Mouse (Mus musculus) limb, embryonic 14.5 days (tissue): ENCODE results near the gene Reg1. TPM values are rescaled to one million over a fixed set of nuclear protein-coding genes. Genes with fewer than 3 reads are reported as not detected.
"Not testable (repeated sequence)": the region's sequence is repeated elsewhere in the genome, so short reads cannot be mapped to it uniquely, and the experiment has no call there.

Experiments
- ATAC-seq: fragments of 200-750 bp; cut with Nextera tagmentation; 2 replicates; pipeline ENCODE4 v1.8.0; 2017; ENCODE audit warnings: low read depth, moderate number of reproducible peaks, moderate TSS enrichment; ENCODE audit not compliant: low FRiP score
- DNase-seq: peaks from one replicate; pipeline ENCODE4 v3.0.0-alpha.2; 2015; ENCODE audit warnings: low spot score
- H3K27ac ChIP-seq: fragments of 300-500 bp; sonication (generic); replicated peaks from 2 replicates; pipeline ENCODE4 v1.5.1; 2014; ENCODE audit warnings: low read depth, mild to moderate bottlenecking, low read length, moderate library complexity, mixed read lengths
- H3K27me3 ChIP-seq: fragments of 300-500 bp; sonication (generic); 2 replicates; pipeline ENCODE4 v1.6.1; 2014; ENCODE audit warnings: low read length, mixed read lengths; ENCODE audit not compliant: control insufficient read depth, insufficient read depth
- H3K36me3 ChIP-seq: fragments of 300-500 bp; sonication (generic); 2 replicates; pipeline ENCODE4 v1.6.1; 2014; ENCODE audit warnings: mild to moderate bottlenecking, low read length, moderate library complexity, mixed read lengths; ENCODE audit not compliant: control insufficient read depth, insufficient read depth
- H3K4me1 ChIP-seq: fragments of 300-500 bp; sonication (generic); 2 replicates; pipeline ENCODE4 v1.6.1; 2014; ENCODE audit warnings: antibody characterized with exemption, low read length, mixed read lengths; ENCODE audit not compliant: control insufficient read depth, insufficient read depth
- H3K4me2 ChIP-seq: fragments of 300-500 bp; sonication (generic); replicated peaks from 2 replicates; pipeline ENCODE4 v1.6.1; 2014; ENCODE audit warnings: low read depth, mild to moderate bottlenecking, low read length, moderate library complexity; ENCODE audit not compliant: severe bottlenecking
- H3K4me3 ChIP-seq: fragments of 300-500 bp; sonication (generic); replicated peaks from 2 replicates; pipeline ENCODE4 v1.5.1; 2014; ENCODE audit warnings: low read length
- H3K9ac ChIP-seq: fragments of 300-500 bp; sonication (generic); 2 replicates; pipeline ENCODE4 v1.6.1; 2014; ENCODE audit warnings: mild to moderate bottlenecking, low read depth, low read length, moderate library complexity; ENCODE audit not compliant: severe bottlenecking
- H3K9me3 ChIP-seq: fragments of 300-500 bp; sonication (generic); 2 replicates; pipeline ENCODE4 v1.6.1; 2016; ENCODE audit warnings: low read length; ENCODE audit not compliant: control insufficient read depth
- POLR2A ChIP-seq: fragments of 200-500 bp; IDR thresholded peaks from 2 replicates; pipeline ENCODE4 v1.8.0; 2012; ENCODE audit warnings: inconsistent platforms, mild to moderate bottlenecking, moderate library complexity, borderline replicate concordance; ENCODE audit not compliant: insufficient read depth, insufficient read length; ENCODE audit errors: extremely low read depth
- WGBS: fragments of 180-500 bp; shearing (Covaris S2); extraction: QIAGEN DNeasy Blood & Tissue Kit; methylation state at CpG from one replicate; pipeline ENCODE4 v1.1.7; 2014; 5-methylcytosine and 5-hydroxymethylcytosine counted together
- polyA plus RNA-seq, 2 experiments: library from polyadenylated mRNA; depleted of rRNA in 1 of 2; stranded (reverse) in 1 of 2; unstranded in 1 of 2; fragments of >200 nt; fragmentation: Nextera tagmentation in 1 of 2; extraction: Ambion mirVana in 1 of 2; gene quantifications; 2 replicates each; pipeline versions ENCODE4 v1.2.1 to v1.2.3; 2012 to 2014

Gene Reg1
- polyA plus RNA-seq (2012; rRNA removed): 0.19 TPM in 1 of 2 replicates, not detected in the other
- polyA plus RNA-seq (2014; fragmentation: Nextera tagmentation; extraction: Ambion mirVana): not detected in 2 replicates

GRCm38 (mm10) chr6:78422411-78422810 is at the start of gene Reg1:
TSS of gene Reg1 (plus strand) at chr6:78422711.
- not testable (repeated sequence) for DNase-seq, H3K4me2 ChIP-seq, H3K9ac ChIP-seq, H3K4me3 ChIP-seq, ATAC-seq, H3K36me3 ChIP-seq, H3K27ac ChIP-seq, H3K9me3 ChIP-seq, H3K27me3 ChIP-seq, H3K4me1 ChIP-seq

- ATAC-seq: no peak
- H3K27me3 ChIP-seq: no peaks in the 10 kb centered on the region
Measured at GRCm38 (mm10) chr6:78378765-78379164, 43.7 kb upstream of the Reg1 start, which contains the start of gene Reg3d. TSS of gene Reg3d (minus strand) at chr6:78378865.

GRCm38 (mm10) chr6:78380409-78380808 is 42.1 kb upstream of the Reg1 start, which contains the start of gene Reg3a:
TSS of gene Reg3a (plus strand) at chr6:78380709.
- Histone ChIP-seq H3K27me3 (no peaks in the 10 kb centered on the region), H3K27ac (no peak within 1 kb of the TSS), H3K4me3 (no peak within 1 kb of the TSS), H3K9ac (no peak within 1 kb of the TSS), H3K4me1 (no peaks in the 10 kb centered on the region), H3K36me3 (no peaks in the 10 kb centered on the region), H3K9me3 (no peaks in the 10 kb centered on the region), H3K4me2 (no peak within 1 kb of the TSS)
- TF ChIP-seq POLR2A: no peak
- no peak for ATAC-seq
- DNase-seq: no peak

More at GRCm38 (mm10) chr6:78378765-78379164, 43.7 kb upstream of the Reg1 start, which contains the start of gene Reg3d:
- Histone ChIP-seq H3K9ac (no peak within 1 kb of the TSS), H3K27ac (no peak within 1 kb of the TSS), H3K36me3 (no peaks in the 10 kb centered on the region), H3K9me3 (no peaks in the 10 kb centered on the region), H3K4me2 (no peak within 1 kb of the TSS), H3K4me3 (no peak within 1 kb of the TSS), H3K4me1 (no peaks in the 10 kb centered on the region)
- TF ChIP-seq POLR2A: no peak
- 69% methylated on average over 2 of the region's 2 CpGs for WGBS
- DNase-seq: no peak

DNA sequence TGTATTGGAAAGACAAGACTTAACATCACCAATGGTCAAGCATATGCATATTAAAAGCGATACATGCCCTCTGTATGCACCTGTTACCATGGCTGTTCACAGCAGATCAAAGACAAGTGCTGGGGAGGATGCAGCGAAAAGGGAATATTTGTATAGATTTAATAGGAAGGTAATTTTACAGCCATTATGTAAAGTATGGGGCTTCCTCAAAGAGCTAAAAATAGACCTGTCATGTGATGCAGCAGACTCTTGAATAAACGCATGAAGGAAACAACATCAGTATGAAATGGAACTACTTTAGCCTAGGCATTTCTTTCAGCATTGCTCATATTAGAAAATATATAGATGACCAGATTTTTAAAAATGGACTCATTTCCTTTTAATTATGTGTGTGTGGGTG is 36.9 kb upstream of the Reg1 start:
- Histone ChIP-seq H3K27ac (no peak overlapping the region), H3K9me3 (no peaks in the 10 kb centered on the region), H3K9ac (no peak overlapping the region), H3K27me3 (no peaks in the 10 kb centered on the region), H3K4me3 (no peak overlapping the region), H3K4me2 (no peak overlapping the region), H3K36me3 (no peaks in the 10 kb centered on the region), H3K4me1 (no peaks in the 10 kb centered on the region)
- ATAC-seq: no peak
- 91% methylated on average over 3 of the region's 3 CpGs for WGBS
- TF ChIP-seq POLR2A: no peak
- no peak for DNase-seq

DNA sequence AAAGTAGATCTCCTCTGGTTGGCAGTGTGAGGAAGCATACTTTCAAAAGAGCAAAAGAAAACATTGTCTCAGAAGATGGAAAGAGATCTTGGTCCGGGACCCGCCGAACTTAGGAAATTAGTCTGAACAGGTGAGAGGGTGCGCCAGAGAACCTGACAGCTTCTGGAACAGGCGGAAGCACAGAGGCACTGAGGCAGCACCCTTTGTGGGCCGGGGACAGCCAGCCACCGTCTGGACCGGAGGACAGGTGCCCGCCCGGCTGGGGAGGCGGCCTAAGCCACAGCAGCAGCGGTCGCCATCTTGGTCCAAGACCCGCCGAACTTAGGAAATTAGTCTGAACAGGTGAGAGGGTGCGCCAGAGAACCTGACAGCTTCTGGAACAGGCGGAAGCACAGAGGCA is 27.2 kb upstream of the Reg1 start, which contains the start of gene Reg2:
Gene Reg2 (plus strand): TSS at position 301 of the 400 bp plus-strand sequence.
- 97% methylated on average over 3 of the region's 17 CpGs for WGBS
- H3K9me3 ChIP-seq, H3K36me3 ChIP-seq, H3K9ac ChIP-seq, H3K4me1 ChIP-seq, ATAC-seq, H3K4me3 ChIP-seq, DNase-seq, H3K4me2 ChIP-seq, H3K27ac ChIP-seq, H3K27me3 ChIP-seq: not testable (repeated sequence)

DNA sequence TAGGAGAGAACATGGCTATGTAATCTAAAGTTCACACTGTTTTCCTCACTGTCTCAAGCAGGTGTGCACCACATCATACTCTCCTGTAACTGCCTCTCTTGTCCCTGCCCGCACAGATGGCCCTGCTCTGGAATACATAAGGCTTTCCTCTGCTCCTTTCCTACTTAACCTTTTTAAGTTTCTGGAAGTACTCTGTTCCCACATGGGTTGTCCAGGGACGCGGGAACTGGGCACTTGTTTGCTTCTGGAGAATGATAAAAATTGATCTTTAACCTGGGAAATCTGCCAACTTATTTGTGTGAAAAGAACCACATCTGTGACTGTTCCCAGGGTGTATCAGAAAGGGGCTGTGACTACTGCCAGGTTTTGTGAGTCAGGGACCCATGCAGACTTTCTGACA is 3.0 kb downstream of the Reg1 start:
- H3K4me2 ChIP-seq: no peak overlapping the region
- WGBS: 81% methylated on average over 3 of the region's 3 CpGs
- H3K4me1 ChIP-seq: no peaks in the 10 kb centered on the region
- ATAC-seq (no peak), DNase-seq (no peak)
- no peaks in the 10 kb centered on the region for H3K27me3 ChIP-seq
- H3K36me3 ChIP-seq: no peaks in the 10 kb centered on the region
- H3K9ac ChIP-seq: no peak overlapping the region
- H3K27ac ChIP-seq: no peak overlapping the region
- TF ChIP-seq POLR2A: no peak
- H3K4me3 ChIP-seq: no peak overlapping the region
- no peaks in the 10 kb centered on the region for H3K9me3 ChIP-seq
